Mouse (Mus musculus): Measurements from ENCODE around the gene Barhl2.

- TF ChIP-seq GATA1 (IDR thresholded peaks at IDR 0.05; ENCODE audit: borderline replicate concordance, low read length) (no peak), FLI1 (IDR thresholded peaks at IDR 0.05; ENCODE audit: low read length) (no peak)
Observed at GRCm38 (mm10) chr5:106460535-106460934, 2.6 kb upstream of the Barhl2 start.
